Mouse (Mus musculus) lung, adult 10 weeks (tissue): ENCODE results near the gene Manea. TPM values are rescaled to one million over a fixed set of nuclear protein-coding genes. Genes with fewer than 3 reads are reported as not detected.

Source experiments
- polyA plus RNA-seq: library from polyadenylated mRNA; stranded (reverse); fragments of 350-450 nt; fragmentation: Illumina TruSeq; extraction: RNeasy Lipid Tissue Mini Kit (QIAGEN cat#74804); gene quantifications from one replicate; pipeline ENCODE4 v1.2.3, GENCODE M21; 2014; ENCODE audit warnings: low read depth, low replicate concordance; ENCODE audit not compliant: insufficient read depth

Gene Manea
- 6.4 TPM for polyA plus RNA-seq

DNA sequence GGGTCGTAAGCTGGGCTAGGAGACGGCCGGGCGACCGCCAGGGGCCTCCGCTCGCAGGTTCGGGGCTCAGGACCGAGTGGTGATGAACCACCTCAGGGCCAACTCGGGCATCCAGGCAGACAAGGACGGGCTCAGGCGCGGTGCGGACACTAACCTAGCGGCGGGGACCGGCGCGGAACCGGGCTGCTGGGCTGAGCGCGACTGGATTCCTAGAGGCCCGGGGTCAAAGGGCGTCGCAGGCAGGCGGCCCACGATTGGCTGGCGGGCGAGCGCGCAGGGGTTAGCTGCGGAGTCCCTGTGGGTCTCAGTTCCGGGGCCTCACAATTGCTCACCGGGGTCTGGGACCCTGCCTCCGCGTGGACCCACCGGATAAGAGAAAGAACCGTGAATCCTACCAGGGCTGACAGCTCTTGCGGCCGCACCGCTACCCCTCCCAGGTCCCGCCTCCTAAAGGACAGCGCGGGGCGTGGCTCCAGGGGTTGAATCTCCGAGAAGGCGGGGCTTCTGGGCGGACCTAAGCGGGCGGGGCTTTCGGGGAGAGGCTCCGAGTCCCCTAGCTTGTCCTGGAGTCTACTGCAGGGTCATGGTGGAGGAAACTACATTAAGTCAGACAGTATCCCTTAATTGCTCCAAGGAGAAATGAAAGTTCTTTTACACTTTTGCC is at the start of gene Manea:
TSS of gene Manea (minus strand) at position 449 of the 664 bp plus-strand sequence.

